Mouse (Mus musculus) heart, postnatal 0 days (tissue): ENCODE measurements around the gene Pank1. TPM values are rescaled to one million over a fixed set of nuclear protein-coding genes. Genes with fewer than 3 reads are reported as not detected.

Source experiments
- ATAC-seq: fragments of 200-750 bp; cut with Nextera tagmentation; 2 replicates; pipeline ENCODE4 v1.8.0; 2017; ENCODE audit warnings: low read depth, moderate number of reproducible peaks, moderate library complexity; ENCODE audit not compliant: insufficient read depth
- DNase-seq: peaks from one replicate; pipeline ENCODE4 v3.0.0-alpha.2; 2016; ENCODE audit warnings: low spot score
- H3K27ac ChIP-seq: fragments of 300-500 bp; sonication (generic); 2 replicates; pipeline ENCODE4 v1.5.1; 2014; ENCODE audit warnings: low read depth, mild to moderate bottlenecking
- H3K27me3 ChIP-seq: fragments of 300-500 bp; sonication (generic); 2 replicates; pipeline ENCODE4 v1.6.1; 2014; ENCODE audit warnings: low read length, mixed read lengths; ENCODE audit not compliant: control insufficient read depth, insufficient read depth
- H3K36me3 ChIP-seq: fragments of 300-500 bp; sonication (generic); replicated peaks from 2 replicates; pipeline ENCODE4 v1.6.1; 2014; ENCODE audit warnings: low read length, mixed read lengths; ENCODE audit not compliant: control insufficient read depth, insufficient read depth
- H3K4me1 ChIP-seq: fragments of 300-500 bp; sonication (generic); 2 replicates; pipeline ENCODE4 v1.6.1; 2014; ENCODE audit warnings: antibody characterized with exemption; ENCODE audit not compliant: control insufficient read depth, insufficient read depth
- H3K4me2 ChIP-seq: fragments of 300-500 bp; sonication (generic); 2 replicates; pipeline ENCODE4 v1.6.1; 2014; ENCODE audit warnings: low read depth, mild to moderate bottlenecking, low read length, moderate library complexity
- H3K4me3 ChIP-seq: fragments of 300-500 bp; sonication (generic); 2 replicates; pipeline ENCODE4 v1.5.1; 2014; ENCODE audit warnings: low read depth, low read length
- H3K9ac ChIP-seq: fragments of 300-500 bp; sonication (generic); replicated peaks from 2 replicates; pipeline ENCODE4 v1.6.1; 2014; ENCODE audit warnings: low read depth, low read length, mixed read lengths
- H3K9me3 ChIP-seq: fragments of 300-500 bp; sonication (generic); replicated peaks from 2 replicates; pipeline ENCODE4 v1.6.1; 2016; ENCODE audit warnings: low read length; ENCODE audit not compliant: control insufficient read depth
- CTCF ChIP-seq: IDR thresholded peaks from 2 replicates; pipeline ENCODE4 v1.5.1; 2016; ENCODE audit warnings: antibody characterized with exemption, control low read depth, low read depth
- EP300 ChIP-seq: IDR thresholded peaks from 2 replicates; pipeline ENCODE4 v1.6.1; 2016; ENCODE audit warnings: antibody characterized with exemption, low read depth
- WGBS: fragments of 180-500 bp; shearing (Covaris S2); extraction: QIAGEN DNeasy Blood & Tissue Kit; methylation state at CpG from one replicate; pipeline ENCODE4 v1.1.7; 2014; 5-methylcytosine and 5-hydroxymethylcytosine counted together
- polyA plus RNA-seq: library from polyadenylated mRNA; unstranded; fragments of >200 nt; fragmentation: Nextera tagmentation; extraction: Ambion mirVana; gene quantifications from 2 replicates; pipeline ENCODE4 v1.2.1, GENCODE M21; 2015
- total RNA-seq: library from RNA; depleted of rRNA; stranded (reverse); fragments of >200 nt; gene quantifications from 2 replicates; pipeline ENCODE4 v1.2.3, GENCODE M21; 2014; ENCODE audit warnings: low replicate concordance

Pank1 gene
- total and polyA plus RNA-seq, 2 experiments from 2014 or later: 13.1 to 36.6 TPM

- H3K27ac ChIP-seq: peak overlapping the region; percentile 87
- peak overlapping the region; percentile 37 for H3K9ac ChIP-seq
- H3K4me2 ChIP-seq: peak overlapping the region; percentile 38
- WGBS: 16% methylated on average over 12 of the region's 12 CpGs
- H3K36me3 ChIP-seq: no peaks in the 10 kb centered on the region
- ATAC-seq (peak; percentile 91), DNase-seq (peak; percentile 69)
- H3K4me1 ChIP-seq: peaks cover 32% of the 10 kb centered on the region
- no peaks in the 10 kb centered on the region for H3K9me3 ChIP-seq
- TF ChIP-seq CTCF (no peak), EP300 (no peak)
- no peaks in the 10 kb centered on the region for H3K27me3 ChIP-seq
- 0 out of 2 replicates have a peak overlapping the region, but pooled peaks have one; percentile 8 for H3K4me3 ChIP-seq
Observed at GRCm38 (mm10) chr19:34856021-34856651, 23.1 kb downstream of the Pank1 start.

GRCm38 (mm10) chr19:34851161-34851560, 28.1 kb downstream of the Pank1 start:
- TF ChIP-seq CTCF (no peak), EP300 (no peak)
- 75% methylated on average over 3 of the region's 3 CpGs for WGBS
- H3K9me3 ChIP-seq: no peaks in the 10 kb centered on the region
- H3K4me3 ChIP-seq: no peak overlapping the region
- H3K4me1 ChIP-seq: peaks cover 24% of the 10 kb centered on the region; the same call in 1 of the 2 replicates
- no peak overlapping the region for H3K4me2 ChIP-seq
- no peaks in the 10 kb centered on the region for H3K27me3 ChIP-seq
- H3K27ac ChIP-seq: peak overlapping the region; percentile 18; the same call in 1 of the 2 replicates
- no peaks in the 10 kb centered on the region for H3K36me3 ChIP-seq
- DNase-seq: no peak
- no peak for ATAC-seq
- no peak overlapping the region for H3K9ac ChIP-seq

GRCm38 (mm10) chr19:34849426-34849825, 29.8 kb downstream of the Pank1 start:
- H3K4me1 ChIP-seq: peaks cover 27% of the 10 kb centered on the region; the same call in 1 of the 2 replicates
- no peak for DNase-seq

GRCm38 (mm10) chr19:34848164-34848563, 31.1 kb downstream of the Pank1 start:
- Histone ChIP-seq H3K27me3 (no peaks in the 10 kb centered on the region), H3K4me2 (no peak overlapping the region), H3K36me3 (no peaks in the 10 kb centered on the region), H3K27ac (no peak overlapping the region), H3K4me1 (peaks cover 32% of the 10 kb centered on the region; the same call in 1 of the 2 replicates), H3K9ac (no peak overlapping the region), H3K9me3 (no peaks in the 10 kb centered on the region), H3K4me3 (no peak overlapping the region)
- TF ChIP-seq EP300 (no peak), CTCF (no peak)
- WGBS: 63% methylated on average over 9 of the region's 9 CpGs
- DNase-seq (peak; percentile 5), ATAC-seq (no peak)

More at GRCm38 (mm10) chr19:34849426-34849825, 29.8 kb downstream of the Pank1 start:
- no peak for ATAC-seq
- Histone ChIP-seq H3K9ac (no peak overlapping the region), H3K36me3 (no peaks in the 10 kb centered on the region), H3K27ac (peak overlapping the region; percentile 40), H3K4me3 (no peak overlapping the region), H3K9me3 (no peaks in the 10 kb centered on the region), H3K27me3 (no peaks in the 10 kb centered on the region), H3K4me2 (no peak overlapping the region)
- WGBS: 52% methylated on average over 7 of the region's 7 CpGs
- TF ChIP-seq CTCF: no peak
- no peak for TF ChIP-seq EP300

- DNase-seq (no peak), ATAC-seq (no peak)
- H3K27ac ChIP-seq: no peak overlapping the region
- H3K4me3 ChIP-seq: no peak overlapping the region
- peaks cover 36% of the 10 kb centered on the region for H3K4me1 ChIP-seq
- TF ChIP-seq CTCF (no peak), EP300 (no peak)
- no peaks in the 10 kb centered on the region for H3K27me3 ChIP-seq
- H3K4me2 ChIP-seq: no peak overlapping the region
- H3K9ac ChIP-seq: no peak overlapping the region
- H3K36me3 ChIP-seq: no peaks in the 10 kb centered on the region
- no peaks in the 10 kb centered on the region for H3K9me3 ChIP-seq
- 56% methylated on average over 3 of the region's 3 CpGs for WGBS
Observed at GRCm38 (mm10) chr19:34847103-34847502, 32.2 kb downstream of the Pank1 start.

GRCm38 (mm10) chr19:34846508-34847038, 32.7 kb downstream of the Pank1 start:
- H3K27ac ChIP-seq: no peak overlapping the region
- TF ChIP-seq CTCF (no peak), EP300 (no peak)
- H3K9ac ChIP-seq: no peak overlapping the region
- no peaks in the 10 kb centered on the region for H3K36me3 ChIP-seq
- 42% methylated on average over 12 of the region's 12 CpGs for WGBS
- no peak for ATAC-seq
- peak overlapping the region; percentile 20; the same call in 1 of the 2 replicates for H3K4me2 ChIP-seq
- H3K9me3 ChIP-seq: no peaks in the 10 kb centered on the region
- H3K4me1 ChIP-seq: peaks cover 40% of the 10 kb centered on the region
- no peaks in the 10 kb centered on the region for H3K27me3 ChIP-seq
- H3K4me3 ChIP-seq: no peak overlapping the region
- no peak for DNase-seq
